Mouse (Mus musculus) megakaryocyte, embryonic 14.5 days (primary cell): ENCODE measurements around the gene Klhdc1. TPM values are rescaled to one million over a fixed set of nuclear protein-coding genes. Genes with fewer than 3 reads are reported as not detected.
A peak's percentile ranks its signal among the peaks of the same experiment; 100 is the strongest.

Source experiments
- H3K27me3 ChIP-seq: replicated peaks from 2 replicates; pipeline ENCODE3; 2012; ENCODE audit warnings: inconsistent platforms
- H3K36me3 ChIP-seq: replicated peaks from 2 replicates; pipeline ENCODE3; 2012; ENCODE audit warnings: low read length, inconsistent platforms, mixed read lengths
- H3K4me1 ChIP-seq: 2 replicates; pipeline ENCODE4 v1.6.1; 2012; ENCODE audit warnings: inconsistent platforms
- H3K4me3 ChIP-seq: replicated peaks from 2 replicates; pipeline ENCODE3; 2012; ENCODE audit warnings: moderate library complexity, mild to moderate bottlenecking, inconsistent platforms
- H3K9me3 ChIP-seq: 2 replicates; pipeline ENCODE4 v1.6.1; 2012; ENCODE audit warnings: inconsistent platforms
- FLI1 ChIP-seq: IDR thresholded peaks from 2 replicates; pipeline ENCODE4 v1.6.1; 2012; ENCODE audit warnings: low read length, inconsistent platforms, mixed read lengths
- GATA1 ChIP-seq: IDR thresholded peaks from 3 replicates; pipeline ENCODE4 v1.6.1; 2012; ENCODE audit warnings: mixed read lengths, low read length, inconsistent platforms, borderline replicate concordance
- polyA plus RNA-seq: library from polyadenylated mRNA; stranded (reverse); fragments of >175 nt; gene quantifications from 2 replicates; pipeline ENCODE4 v1.2.3, GENCODE M21; 2012; ENCODE audit warnings: low replicate concordance; ENCODE audit not compliant: insufficient read depth

Gene Klhdc1
- polyA plus RNA-seq, 1 experiment, result 1.2 TPM

- H3K4me1 ChIP-seq, result peaks cover 22% of the 10 kb centered on the region
- peaks cover 26% of the 10 kb centered on the region for H3K36me3 ChIP-seq
- TF ChIP-seq GATA1 (no peak), FLI1 (no peak)
- peak within 1 kb of the TSS; percentile 97 for H3K4me3 ChIP-seq
- H3K27me3 ChIP-seq, result no peaks in the 10 kb centered on the region
- no peaks in the 10 kb centered on the region for H3K9me3 ChIP-seq
Observed at GRCm38 (mm10) chr12:69227776-69228466, 13.1 kb upstream of the Klhdc1 start, which contains the start of gene Pole2. Gene Pole2, minus strand, starts transcription at chr12:69228195.

GRCm38 (mm10) chr12:69229251-69229650, 11.7 kb upstream of the Klhdc1 start:
- Histone ChIP-seq H3K36me3 (peaks cover 17% of the 10 kb centered on the region), H3K27me3 (no peaks in the 10 kb centered on the region), H3K4me1 (peaks cover 22% of the 10 kb centered on the region), H3K9me3 (no peaks in the 10 kb centered on the region), H3K4me3 (no peak overlapping the region)
- no peak for TF ChIP-seq FLI1
- TF ChIP-seq GATA1, result no peak

- peaks cover 31% of the 10 kb centered on the region for H3K4me1 ChIP-seq
- H3K4me3 ChIP-seq, result no peak overlapping the region
- TF ChIP-seq GATA1, result no peak
- no peak for TF ChIP-seq FLI1
- H3K36me3 ChIP-seq, result no peaks in the 10 kb centered on the region
- no peaks in the 10 kb centered on the region for H3K9me3 ChIP-seq
- no peaks in the 10 kb centered on the region for H3K27me3 ChIP-seq
Observed at GRCm38 (mm10) chr12:69235782-69236181, 5.2 kb upstream of the Klhdc1 start.

- TF ChIP-seq GATA1, result no peak
- no peak for TF ChIP-seq FLI1
- Histone ChIP-seq H3K36me3 (no peaks in the 10 kb centered on the region), H3K4me1 (peaks cover 45% of the 10 kb centered on the region), H3K4me3 (no peak overlapping the region), H3K27me3 (no peaks in the 10 kb centered on the region), H3K9me3 (no peaks in the 10 kb centered on the region)
Observed at GRCm38 (mm10) chr12:69238284-69238683, 2.7 kb upstream of the Klhdc1 start.

GRCm38 (mm10) chr12:69241405-69241770, 412 bp downstream of the Klhdc1 start:
- Histone ChIP-seq H3K4me3 (peak overlapping the region; percentile 95), H3K9me3 (no peaks in the 10 kb centered on the region), H3K27me3 (no peaks in the 10 kb centered on the region), H3K36me3 (no peaks in the 10 kb centered on the region), H3K4me1 (peaks cover 45% of the 10 kb centered on the region)
- no peak for TF ChIP-seq GATA1
- TF ChIP-seq FLI1, result no peak

- Histone ChIP-seq H3K27me3 (no peaks in the 10 kb centered on the region), H3K9me3 (no peaks in the 10 kb centered on the region), H3K4me1 (peaks cover 45% of the 10 kb centered on the region), H3K36me3 (no peaks in the 10 kb centered on the region), H3K4me3 (peak overlapping the region; percentile 95)
- no peak for TF ChIP-seq GATA1
- TF ChIP-seq FLI1, result no peak
Observed at GRCm38 (mm10) chr12:69241771-69242431, 925 bp downstream of the Klhdc1 start.

- peaks cover 34% of the 10 kb centered on the region for H3K4me1 ChIP-seq
- TF ChIP-seq GATA1 (no peak), FLI1 (no peak)
Observed at GRCm38 (mm10) chr12:69249766-69250165, 8.8 kb downstream of the Klhdc1 start.

GRCm38 (mm10) chr12:69250756-69251155, 9.8 kb downstream of the Klhdc1 start:
- Histone ChIP-seq H3K9me3 (no peaks in the 10 kb centered on the region), H3K36me3 (peaks cover 10% of the 10 kb centered on the region), H3K27me3 (no peaks in the 10 kb centered on the region), H3K4me1 (peaks cover 34% of the 10 kb centered on the region), H3K4me3 (no peak overlapping the region)
- TF ChIP-seq GATA1 (no peak), FLI1 (no peak)

More at GRCm38 (mm10) chr12:69249766-69250165, 8.8 kb downstream of the Klhdc1 start:
- no peaks in the 10 kb centered on the region for H3K9me3 ChIP-seq
- H3K36me3 ChIP-seq, result peaks cover 10% of the 10 kb centered on the region
- no peaks in the 10 kb centered on the region for H3K27me3 ChIP-seq
- H3K4me3 ChIP-seq, result no peak overlapping the region

- Histone ChIP-seq H3K4me1 (peaks cover 35% of the 10 kb centered on the region), H3K27me3 (no peaks in the 10 kb centered on the region), H3K4me3 (no peak overlapping the region), H3K36me3 (peaks cover 16% of the 10 kb centered on the region), H3K9me3 (no peaks in the 10 kb centered on the region)
- TF ChIP-seq GATA1 (no peak), FLI1 (no peak)
Observed at GRCm38 (mm10) chr12:69253806-69254205, 12.8 kb downstream of the Klhdc1 start.

- Histone ChIP-seq H3K27me3 (no peaks in the 10 kb centered on the region), H3K4me1 (peaks cover 15% of the 10 kb centered on the region; the same call in 1 of the 2 replicates), H3K9me3 (no peaks in the 10 kb centered on the region), H3K4me3 (no peak overlapping the region), H3K36me3 (peaks cover 13% of the 10 kb centered on the region)
- TF ChIP-seq FLI1 (no peak), GATA1 (no peak)
Observed at GRCm38 (mm10) chr12:69257836-69258235, 16.9 kb downstream of the Klhdc1 start.
